Mouse (Mus musculus) embryo, embryonic 11 days (tissue): ENCODE measurements at regions not wholly inside any gene's neighbourhood (a gene's known extent, or its start where the extent isn't known, plus 50 kb on each side); places are given as distances from the start of the nearest gene placed in this dataset.

Experiments used
- DNase-seq: peaks from one replicate; pipeline ENCODE4 v3.0.0-alpha.2; 2015

DNA sequence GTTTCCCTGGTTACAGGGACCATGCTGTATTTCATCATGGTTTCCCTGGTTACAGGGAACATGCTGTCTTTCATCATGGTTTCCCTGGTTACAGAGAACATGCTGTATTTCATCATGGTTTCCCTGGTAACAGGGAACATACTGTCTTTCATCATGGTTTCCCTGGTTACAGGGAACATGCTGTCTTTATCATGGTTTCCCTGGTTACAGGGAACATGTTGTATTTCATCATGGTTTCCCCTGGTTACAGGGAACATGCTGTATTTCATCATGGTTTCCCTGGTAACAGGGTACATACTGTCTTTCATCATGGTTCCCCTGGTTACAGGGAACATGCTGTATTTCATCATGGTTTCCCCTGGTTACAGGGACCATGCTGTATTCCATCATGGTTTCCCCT, 1579.5 kb downstream of the 4930444P10Rik start:
- DNase-seq: peak; percentile 61

DNA sequence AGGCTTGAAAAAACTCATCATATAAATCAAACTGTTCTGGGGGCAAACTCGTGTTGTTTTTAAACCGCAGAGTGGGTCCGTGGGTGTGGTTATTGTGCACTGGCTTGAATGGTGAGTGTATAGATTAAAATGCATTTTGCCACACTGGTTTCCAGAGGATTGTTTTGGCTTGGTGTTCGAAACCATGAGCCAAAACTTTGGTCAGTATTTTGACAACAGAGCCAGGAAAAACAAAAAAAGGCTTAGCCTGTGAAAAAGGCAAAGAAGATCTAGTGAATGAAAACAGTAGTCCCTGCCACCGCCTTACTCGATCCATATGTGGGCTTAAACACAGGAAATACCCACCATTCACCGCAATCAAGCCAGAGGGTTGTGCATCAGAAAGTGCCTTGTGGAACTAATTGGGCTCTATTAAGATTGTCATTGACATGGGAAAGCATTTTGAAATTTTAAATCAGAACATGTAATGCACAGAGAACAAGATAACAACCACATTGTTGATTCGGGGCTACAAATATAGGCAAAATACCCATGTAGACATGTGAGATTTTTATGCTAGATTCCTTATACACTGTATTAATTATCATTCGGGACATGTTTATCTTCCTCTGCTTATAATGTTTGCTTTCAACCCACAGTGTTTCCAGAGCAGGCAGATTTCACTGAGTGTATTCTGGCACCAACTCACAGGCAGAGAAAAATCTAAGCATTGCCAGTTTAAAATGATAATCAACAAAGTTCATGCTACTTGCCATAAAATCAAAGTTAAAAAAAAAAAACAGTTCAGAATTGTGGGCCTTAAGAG, 1580.4 kb downstream of the 4930444P10Rik start:
- peak; percentile 46 for DNase-seq

DNA sequence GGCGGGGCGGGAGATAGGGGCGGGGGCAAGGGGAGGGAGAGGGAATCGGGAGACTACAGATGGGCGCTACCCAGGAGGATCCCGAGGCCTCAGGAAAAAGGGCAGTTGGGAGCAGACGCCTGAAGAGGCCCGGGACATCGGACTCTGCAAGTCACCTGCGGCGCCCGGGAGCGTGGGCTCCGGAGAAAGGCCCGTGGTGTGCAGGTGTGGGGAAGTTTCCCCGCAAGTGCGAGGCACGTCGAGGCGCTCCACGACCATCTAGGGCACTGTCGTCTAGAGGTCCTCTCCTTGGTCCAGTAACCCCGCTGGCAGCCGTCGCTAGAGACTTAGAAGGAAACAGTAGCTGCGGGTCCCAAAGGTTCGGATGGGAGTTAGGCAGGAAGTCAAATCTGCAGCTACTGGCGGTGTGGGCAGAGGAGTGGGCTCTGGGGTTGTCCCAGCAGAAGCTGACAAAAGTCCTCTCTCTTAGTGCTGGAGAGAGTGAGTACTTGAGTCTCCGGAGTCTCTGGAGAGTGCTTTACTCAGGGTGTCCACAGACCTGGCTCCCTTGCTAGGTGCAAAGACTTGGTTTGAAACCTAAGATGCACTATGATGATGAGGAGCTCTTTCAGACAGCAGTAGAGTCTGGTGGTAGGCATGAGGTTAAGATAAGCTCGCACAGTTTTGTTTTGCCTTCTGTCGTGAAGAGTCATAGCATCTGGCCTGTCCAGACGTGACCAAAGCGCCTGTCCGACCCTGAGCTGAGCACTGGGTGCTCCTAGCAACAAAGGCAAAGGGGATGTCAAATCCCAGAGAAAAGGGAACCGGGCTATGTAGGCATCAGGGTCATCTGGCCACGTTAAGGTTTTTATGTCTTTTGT, 1586.1 kb downstream of the 4930444P10Rik start:
- DNase-seq: peak; percentile 46

DNA sequence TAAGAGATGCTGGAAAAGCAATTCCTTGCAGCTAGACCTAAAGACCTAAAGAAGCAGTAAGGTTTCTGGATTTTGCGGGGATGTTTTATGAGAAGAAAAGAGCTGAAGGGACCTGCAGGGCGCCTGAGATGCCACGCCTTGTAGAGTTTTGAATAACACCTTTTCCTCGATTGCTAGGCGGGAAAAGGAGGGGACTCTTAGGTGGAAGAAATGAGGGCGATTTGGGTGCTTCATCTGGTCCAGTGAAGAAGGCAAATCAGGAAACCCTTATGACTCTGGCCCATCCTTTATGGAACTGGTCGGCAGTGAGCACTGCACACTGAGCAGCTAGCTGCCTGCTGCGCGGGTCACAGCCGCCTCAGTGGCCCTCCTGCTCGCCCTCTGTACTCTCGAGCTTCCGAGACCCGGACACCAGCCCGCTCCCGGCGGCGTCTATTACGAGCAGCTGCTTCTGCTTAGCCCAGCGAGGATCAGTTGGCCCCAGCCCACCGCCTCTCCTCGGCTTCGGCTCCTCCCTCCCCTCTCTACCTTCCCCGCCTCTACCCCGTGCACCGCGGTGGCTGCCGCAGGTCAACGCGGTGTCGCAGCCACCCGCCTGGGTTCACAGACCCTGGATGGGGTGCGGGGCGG, 1586.8 kb downstream of the 4930444P10Rik start:
- peak; percentile 91 for DNase-seq

DNA sequence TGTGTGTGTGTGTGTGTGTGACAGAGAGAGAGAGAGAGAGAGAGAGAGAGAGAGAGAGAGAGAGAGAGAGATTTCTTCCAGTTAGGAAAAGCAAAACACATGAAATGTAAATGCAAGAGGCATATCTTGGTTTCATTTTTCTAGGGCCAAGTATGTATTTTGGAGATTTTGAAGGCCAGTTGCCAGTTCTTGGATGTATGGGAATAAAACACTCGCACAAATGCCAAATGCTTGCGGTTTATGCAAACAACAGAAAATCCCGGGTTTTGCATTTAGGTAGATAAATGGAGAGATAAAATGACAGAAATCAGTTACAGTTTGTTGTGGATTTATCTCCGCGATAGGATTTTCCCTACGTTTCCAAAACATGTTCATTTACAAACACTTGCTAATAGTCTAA, 1587.4 kb downstream of the 4930444P10Rik start:
- DNase-seq: peak; percentile 21

DNA sequence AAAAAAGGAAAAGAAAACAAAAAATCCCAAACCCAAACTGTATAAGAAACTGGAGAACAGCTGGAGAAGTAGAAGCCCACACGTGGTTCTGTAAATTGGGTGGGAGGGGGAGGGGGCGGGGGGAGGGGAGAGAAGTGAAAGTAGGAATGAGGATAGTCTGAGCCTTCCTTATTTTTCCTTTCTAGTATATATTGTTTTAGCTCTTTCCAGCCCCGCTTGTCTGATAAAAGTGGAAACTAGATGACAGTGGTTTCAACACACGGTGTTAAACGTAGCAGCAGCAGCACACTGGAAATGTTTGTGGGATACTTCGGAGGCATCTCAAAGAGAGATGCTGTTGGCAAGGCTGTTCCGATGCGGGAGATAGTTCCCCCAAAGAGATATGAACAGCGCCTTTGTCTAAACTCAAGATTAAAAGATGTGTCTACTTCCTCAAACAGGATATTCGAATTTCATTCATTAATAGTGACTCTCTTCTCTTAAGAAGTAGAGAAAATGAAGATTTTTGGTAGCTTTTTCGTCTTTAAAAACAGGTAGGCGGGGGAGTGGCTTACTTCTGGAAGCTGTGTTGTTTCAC, 1588.3 kb downstream of the 4930444P10Rik start:
- peak; percentile 45 for DNase-seq

DNA sequence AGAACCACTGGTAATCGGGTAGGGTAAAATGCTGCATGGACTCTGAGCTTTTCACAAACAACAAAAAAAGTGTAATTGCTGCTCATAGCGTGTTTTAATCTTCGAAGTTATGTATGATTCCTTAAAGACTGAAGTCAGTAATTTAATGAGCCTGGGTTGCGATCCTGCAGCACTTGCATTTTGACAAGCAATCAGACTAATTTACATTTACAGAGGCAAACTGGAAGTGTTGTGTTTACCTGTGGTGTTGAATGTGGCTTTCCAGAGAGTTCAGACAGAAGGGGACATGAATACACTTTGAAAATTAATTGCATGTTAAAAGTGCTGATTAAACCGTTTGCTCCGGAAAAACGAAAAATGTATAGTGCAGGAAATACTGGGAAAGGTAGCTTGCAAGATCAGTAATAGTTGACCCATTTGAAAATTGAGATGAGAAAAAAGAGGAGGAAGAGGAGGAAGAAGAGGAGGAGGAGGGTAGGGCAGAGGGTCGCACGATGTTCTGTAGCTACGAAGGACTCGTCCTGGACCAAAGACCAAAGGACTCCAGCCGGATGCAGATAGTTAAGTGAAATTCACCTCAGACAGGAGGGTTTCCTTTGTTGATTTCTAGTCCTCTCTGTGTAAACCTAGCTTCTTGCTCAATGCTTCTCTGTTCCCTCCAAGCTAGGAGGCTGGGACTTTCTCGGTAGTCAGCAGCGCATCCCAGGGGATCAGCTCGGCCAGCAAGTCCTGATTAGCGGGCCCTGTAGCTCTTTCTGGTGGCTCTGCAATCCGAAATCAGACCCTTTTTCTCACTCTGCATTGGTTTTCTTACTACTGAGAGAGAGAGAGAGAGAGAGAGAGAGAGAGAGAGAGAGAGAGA, 1589.0 kb downstream of the 4930444P10Rik start:
- DNase-seq: peak; percentile 77

DNA sequence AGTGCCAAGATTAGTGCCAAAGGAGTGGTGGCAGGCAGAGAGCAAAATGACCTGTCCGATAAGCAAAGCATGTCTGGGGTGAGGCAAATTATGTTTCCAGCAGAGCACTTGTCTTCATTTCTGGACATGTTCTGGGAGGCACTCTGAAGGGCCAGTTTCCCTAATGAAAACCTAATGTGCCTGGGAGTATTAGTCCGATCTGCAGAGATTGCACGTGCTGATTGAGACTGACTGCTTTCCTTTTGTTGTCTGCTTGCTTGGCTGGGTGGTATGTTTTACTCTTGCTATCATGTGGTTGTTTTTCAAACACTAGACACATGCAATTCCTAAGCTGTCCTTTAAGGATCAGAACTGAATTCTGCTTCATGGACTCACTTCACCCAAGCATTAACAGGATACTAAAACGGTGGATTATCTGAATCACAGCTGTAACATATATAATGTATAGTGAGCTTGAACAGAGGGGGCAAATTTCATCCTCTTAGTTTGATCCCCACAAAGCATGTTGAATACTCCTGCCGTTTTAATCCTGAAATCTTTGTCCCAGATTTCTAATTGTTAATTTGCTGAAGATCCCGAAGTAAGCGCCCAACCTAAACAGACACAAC, 1589.8 kb downstream of the 4930444P10Rik start:
- peak; percentile 62 for DNase-seq

DNA sequence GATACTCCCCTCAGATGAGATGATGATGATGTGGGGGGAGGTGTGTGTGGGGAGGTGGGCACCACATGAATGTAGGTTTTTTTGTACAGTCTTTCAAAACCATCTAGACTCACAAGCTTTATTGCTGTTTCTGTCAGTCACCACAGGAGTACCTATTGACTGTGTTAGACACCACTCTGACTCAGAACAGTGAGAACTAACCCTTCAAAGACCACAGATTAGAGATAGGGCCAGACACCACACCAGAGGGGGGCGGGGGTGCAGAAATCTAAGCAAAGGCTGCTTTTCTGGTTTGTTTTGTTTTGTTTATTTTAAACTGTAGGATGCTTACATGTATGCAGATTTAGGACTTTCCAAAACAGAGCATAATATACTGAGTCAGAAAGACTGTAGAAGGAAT, 1594.0 kb downstream of the 4930444P10Rik start:
- DNase-seq: no peak

DNA sequence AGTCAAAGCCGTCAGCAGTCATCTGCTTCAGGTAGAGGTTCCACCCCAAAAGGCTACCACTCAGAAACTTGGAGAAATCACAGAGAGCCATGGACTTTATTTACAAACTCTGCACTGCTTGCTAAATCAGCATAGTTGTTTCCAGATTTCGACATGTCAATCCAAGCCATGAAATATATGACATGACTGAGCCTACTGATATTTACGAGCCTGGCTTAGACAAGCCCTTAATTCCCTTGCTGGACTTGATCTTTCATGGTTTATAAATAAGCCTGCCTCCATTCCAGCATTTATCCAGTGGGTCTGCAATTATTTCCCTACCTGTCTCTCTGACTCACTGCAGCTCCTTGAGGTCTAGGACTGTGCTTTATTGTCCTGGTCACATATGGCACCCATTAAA, 1603.1 kb downstream of the 4930444P10Rik start:
- no peak for DNase-seq

DNA sequence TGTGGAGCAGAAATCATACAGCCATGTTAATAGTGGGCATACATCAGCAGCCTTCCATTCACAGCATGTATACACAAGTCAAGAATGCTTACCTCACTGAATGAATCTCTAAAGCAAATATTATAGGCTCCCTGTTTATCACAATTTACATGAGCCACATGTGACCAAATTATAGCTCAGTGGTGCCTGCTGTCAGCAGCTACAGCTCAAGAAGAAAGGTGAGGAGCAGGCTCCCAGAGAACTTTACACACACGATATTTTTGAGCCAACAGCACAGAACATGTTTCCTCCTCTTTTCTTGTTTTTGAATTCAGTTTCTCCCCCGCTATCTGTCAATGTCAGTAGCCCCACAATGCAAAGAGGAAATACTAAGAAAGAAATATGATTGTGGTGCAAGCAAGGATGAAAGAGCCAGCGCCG, 1605.4 kb downstream of the 4930444P10Rik start:
- DNase-seq: no peak

DNA sequence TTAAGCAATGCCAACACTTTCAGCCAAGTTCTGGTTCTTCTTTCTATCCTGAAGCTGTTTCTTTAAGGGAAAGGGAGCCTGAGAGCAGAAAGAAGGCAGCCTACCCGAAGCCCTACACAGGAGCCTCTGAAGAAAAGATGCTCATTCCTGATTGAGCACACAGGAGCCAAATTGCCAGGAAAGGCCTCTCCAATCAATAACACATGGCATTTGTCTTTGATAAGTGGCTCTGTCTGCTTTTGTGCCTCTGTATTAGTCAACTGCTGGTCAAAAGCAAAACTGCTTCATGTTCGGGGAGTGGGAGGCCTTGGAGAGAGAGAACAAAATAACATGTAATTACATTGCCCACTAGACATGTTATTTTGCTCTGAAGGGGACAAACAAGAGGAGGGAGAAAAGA, 1607.4 kb downstream of the 4930444P10Rik start:
- no peak for DNase-seq

DNA sequence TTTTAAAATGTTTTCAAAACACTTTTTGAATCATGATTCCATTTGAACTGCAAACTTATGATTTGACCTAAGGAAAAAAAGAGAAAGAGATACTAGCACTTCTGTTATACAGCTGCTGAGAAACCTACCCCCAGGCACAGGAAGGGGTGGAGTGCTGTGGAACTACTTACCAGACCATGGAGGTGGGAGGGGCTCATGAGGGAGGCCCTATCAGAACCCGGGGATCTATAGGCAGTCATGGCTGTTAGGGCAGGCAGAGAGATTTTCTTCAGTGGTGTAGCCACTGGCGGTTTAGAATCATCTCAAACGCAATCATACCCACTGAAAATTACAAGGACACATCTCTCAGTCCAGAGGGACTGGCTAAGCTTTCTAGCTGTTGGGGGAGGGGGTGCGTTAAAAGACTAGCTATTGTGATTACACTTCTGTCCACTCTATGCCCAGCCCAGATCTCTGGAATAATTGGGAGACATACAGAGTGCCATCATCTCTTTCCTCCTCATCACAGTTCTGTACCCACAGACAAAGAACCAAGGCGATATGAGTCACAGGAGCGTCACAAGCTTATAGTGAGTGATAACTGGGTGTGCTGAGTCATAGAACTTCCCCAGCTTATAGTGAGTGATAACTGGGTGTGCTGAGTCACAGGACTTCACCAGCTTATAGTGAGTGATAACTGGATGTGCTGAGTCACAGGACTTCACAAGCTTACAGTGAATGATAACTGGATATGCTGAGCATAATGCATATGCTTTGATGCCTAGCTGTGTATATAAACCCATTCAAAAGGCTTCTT, 1608.8 kb downstream of the 4930444P10Rik start:
- DNase-seq: no peak

DNA sequence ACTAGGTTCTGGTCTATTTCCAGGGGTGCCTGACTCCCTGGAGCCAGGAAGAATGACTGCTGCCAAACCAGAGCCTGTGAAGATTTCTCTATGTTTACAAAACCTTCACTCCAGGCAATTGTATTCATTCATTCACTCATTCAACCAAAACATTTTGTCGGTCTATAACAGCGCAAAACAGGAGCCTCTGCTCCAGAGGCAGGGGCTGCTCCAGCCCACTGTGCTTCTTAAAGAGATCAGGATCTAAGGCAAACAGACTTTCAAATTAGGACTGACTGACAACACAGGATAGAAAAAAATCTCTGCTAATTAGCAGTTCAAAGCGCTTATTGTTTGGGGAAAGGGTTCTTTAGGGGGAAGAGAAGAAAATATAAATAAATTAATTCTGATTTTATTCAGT, 1620.8 kb downstream of the 4930444P10Rik start:
- DNase-seq: no peak

DNA sequence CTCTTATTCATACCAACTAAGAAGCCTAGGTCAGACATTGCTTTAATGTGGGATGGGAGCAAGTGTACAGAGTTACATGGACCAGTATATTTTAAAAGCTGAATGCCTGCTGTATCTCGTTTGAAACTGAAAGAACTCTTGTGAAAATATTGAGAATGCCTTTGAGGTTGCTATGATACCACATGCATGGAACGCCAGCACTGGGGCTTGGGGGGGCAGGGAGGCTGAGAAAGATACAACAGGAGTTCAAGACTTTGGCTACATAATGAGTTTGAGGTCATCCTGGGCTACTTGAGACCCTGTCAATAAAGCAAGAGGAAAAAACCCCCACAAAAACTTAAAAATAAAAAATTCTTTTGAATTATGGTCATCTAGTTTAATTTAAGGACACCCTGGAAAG, 1621.6 kb downstream of the 4930444P10Rik start:
- no peak for DNase-seq

DNA sequence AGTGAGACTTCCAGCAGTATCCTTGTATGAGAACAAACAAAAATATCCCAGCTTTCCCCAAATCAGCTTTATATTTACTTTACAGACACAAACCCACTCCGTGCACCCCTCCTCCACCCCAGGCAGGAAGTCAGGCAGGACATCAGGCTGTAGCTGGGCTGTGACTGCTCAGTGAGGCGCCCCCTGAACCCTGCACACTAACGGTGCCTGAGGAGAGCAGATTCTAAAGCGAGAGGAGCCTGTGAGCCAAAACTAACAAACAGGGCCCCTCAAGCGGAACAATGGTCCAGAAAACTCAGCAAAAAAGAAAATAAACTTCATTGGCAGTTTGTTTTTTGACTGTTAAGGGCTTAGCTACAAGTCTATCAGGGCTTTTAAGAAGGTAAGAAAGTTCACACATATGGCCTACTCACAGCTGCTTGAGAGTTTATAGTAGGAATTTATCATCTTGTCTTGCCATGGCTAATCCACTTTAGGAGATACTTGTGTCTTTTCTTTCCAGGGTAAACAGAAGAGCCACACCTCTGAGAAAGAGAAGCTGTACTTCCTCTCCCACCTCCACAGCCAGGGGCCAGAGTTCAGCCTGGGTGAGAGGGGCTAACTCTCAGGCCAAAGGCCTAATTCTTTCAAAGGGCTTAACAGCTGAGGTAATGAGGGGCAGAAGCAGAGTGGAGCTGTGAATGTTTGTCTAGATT, 1628.2 kb downstream of the 4930444P10Rik start:
- peak; percentile 68 for DNase-seq

DNA sequence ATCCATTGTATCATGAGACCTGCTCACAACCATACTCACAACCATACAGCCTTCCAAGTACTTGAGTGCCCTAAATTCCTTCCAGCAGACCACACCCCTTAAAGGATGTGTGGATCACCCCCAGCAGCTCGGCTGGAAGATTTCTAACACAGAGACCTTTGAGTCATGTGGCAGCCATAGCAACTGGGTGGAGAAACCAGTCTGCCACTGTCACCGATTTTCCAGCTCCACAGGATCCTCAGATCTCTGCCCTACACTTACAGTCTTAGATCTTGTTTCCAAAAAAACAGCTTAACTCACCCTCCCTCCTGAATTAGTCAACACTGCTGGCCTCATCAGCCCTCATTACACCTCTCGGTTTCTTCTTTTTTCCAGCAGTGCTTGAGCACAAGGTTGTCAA, 1630.6 kb downstream of the 4930444P10Rik start:
- DNase-seq: no peak

DNA sequence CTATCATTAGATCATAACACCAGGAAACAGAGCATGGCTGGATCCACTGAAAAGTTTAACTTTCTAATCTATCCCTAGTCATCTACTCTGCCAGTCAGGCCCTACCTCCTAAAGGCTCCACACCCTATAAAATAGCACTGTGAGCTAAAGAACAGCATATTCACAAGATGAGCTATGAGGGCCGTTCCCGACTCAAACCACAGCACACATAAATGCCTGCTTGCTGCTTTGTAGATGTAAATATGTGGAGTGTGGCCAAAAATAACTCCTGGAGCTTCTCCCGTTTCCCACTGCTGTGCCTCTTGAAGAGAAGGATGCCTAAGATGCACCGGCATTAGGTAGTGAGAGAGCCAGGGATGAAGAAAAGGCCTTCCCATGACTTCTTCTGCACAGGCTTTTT, 1632.3 kb downstream of the 4930444P10Rik start:
- DNase-seq: no peak

DNA sequence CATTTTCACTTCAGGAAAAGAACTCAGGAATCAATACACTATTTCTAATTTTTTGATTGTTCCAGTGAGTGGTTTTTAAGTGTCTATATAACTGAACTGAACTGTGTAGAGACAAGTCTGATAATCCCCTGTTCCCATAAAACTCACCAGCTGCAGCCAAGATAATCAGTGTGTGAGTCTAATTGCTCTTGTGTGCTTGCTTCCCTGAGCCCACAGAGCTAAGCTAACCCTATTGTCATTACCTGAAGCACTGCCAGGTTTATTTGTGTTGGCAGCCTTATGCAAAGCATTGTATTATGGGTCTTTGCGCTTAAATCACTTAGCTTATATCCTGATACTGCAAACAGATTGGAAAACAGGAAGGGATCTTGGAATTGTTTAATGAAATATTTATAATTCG, 1663.8 kb downstream of the 4930444P10Rik start:
- no peak for DNase-seq

DNA sequence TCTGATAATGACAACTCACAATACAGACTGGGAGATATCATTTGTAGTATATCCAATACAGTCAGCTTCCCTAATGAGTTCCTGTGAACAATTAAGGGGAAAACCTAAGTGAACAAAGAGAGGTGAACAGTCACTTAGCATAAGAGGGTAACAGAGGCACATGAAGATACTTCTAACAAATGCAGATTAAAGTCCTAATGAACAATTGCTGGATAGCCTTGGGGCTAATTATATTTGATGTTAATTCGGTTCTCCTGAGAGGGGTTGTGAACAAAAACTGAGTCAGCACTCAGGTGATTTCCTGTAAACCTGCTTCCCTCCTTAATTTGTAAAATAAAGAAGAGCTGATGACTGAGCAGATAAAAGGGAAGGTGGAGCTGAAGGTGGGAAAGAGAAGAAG, 1672.1 kb downstream of the 4930444P10Rik start:
- no peak for DNase-seq
